Mouse (Mus musculus) retina, adult 2 months (tissue): ENCODE data around the gene Fasn.

Experiments
- DNase-seq: peaks from one replicate; pipeline ENCODE4 v3.0.0-alpha.2; 2012; ENCODE audit warnings: low read depth, low spot score

The Fasn gene

GRCm38 (mm10) chr11:120828416-120828815 is 4.1 kb upstream of the Fasn start:
- DNase-seq: no peak

GRCm38 (mm10) chr11:120826016-120826953 is 1.9 kb upstream of the Fasn start:
- DNase-seq: no peak

GRCm38 (mm10) chr11:120825289-120825863 is 1.0 kb upstream of the Fasn start:
- DNase-seq: peak; percentile 8

- no peak for DNase-seq
These were observed 491 bp upstream of the Fasn start for GRCm38 (mm10) chr11:120824787-120825288.

- DNase-seq: no peak
These were observed 798 bp downstream of the Fasn start for GRCm38 (mm10) chr11:120823551-120823947.

- peak; percentile 4 for DNase-seq
These were observed 1.4 kb downstream of the Fasn start for GRCm38 (mm10) chr11:120822831-120823550.

GRCm38 (mm10) chr11:120822321-120822720 is 2.0 kb downstream of the Fasn start:
- DNase-seq: no peak

GRCm38 (mm10) chr11:120821076-120821922 is 3.0 kb downstream of the Fasn start:
- DNase-seq: no peak

GRCm38 (mm10) chr11:120820546-120820945 is 3.8 kb downstream of the Fasn start:
- no peak for DNase-seq

GRCm38 (mm10) chr11:120819556-120819955 is 4.8 kb downstream of the Fasn start:
- DNase-seq: no peak

GRCm38 (mm10) chr11:120818251-120818650 is 6.1 kb downstream of the Fasn start:
- DNase-seq: no peak

- DNase-seq: no peak
These were observed 7.0 kb downstream of the Fasn start for GRCm38 (mm10) chr11:120817358-120817757.

- no peak for DNase-seq
These were observed 12.3 kb downstream of the Fasn start for GRCm38 (mm10) chr11:120812068-120812467.

GRCm38 (mm10) chr11:120808010-120808409 is 16.3 kb downstream of the Fasn start:
- DNase-seq: no peak

- DNase-seq: no peak
These were observed 18.7 kb downstream of the Fasn start for GRCm38 (mm10) chr11:120805375-120806298.

GRCm38 (mm10) chr11:120804769-120805168 is 19.6 kb downstream of the Fasn start:
- no peak for DNase-seq

- no peak for DNase-seq
These were observed 20.1 kb downstream of the Fasn start for GRCm38 (mm10) chr11:120804274-120804673.

- peak; percentile 67 for DNase-seq
These were observed 24.1 kb downstream of the Fasn start for GRCm38 (mm10) chr11:120800061-120800904.

- DNase-seq: no peak
These were observed 24.9 kb downstream of the Fasn start for GRCm38 (mm10) chr11:120799316-120799890.
